Mouse (Mus musculus) ES-Bruce4 (cell line): ENCODE data around the gene Tmem38b.

Experiments
- CTCF ChIP-seq: IDR thresholded peaks from one replicate; pipeline ENCODE4 v1.8.1; 2011; ENCODE audit warnings: low read depth, low read length
- EP300 ChIP-seq: IDR thresholded peaks from 2 replicates; pipeline ENCODE4 v1.6.1; 2011; ENCODE audit warnings: low read depth, low read length; ENCODE audit not compliant: insufficient read depth
- POLR2A ChIP-seq: IDR thresholded peaks from one replicate; pipeline ENCODE4 v1.8.1; 2011; ENCODE audit warnings: low read length; ENCODE audit not compliant: insufficient read depth

GRCm38 (mm10) chr4:53796865-53797772 is 28.7 kb upstream of the Tmem38b start:
- TF ChIP-seq CTCF: no peak
- TF ChIP-seq POLR2A: no peak
- no peak for TF ChIP-seq EP300
